Mouse (Mus musculus) spleen, adult 18-20 months (tissue): ENCODE data around the gene Olfr725.
A peak's percentile ranks its signal among the peaks of the same experiment; 100 is the strongest.

Experiments
- DNase-seq, 2 experiments: peaks; one replicate each; pipeline ENCODE4 v3.0.0; 2022; ENCODE audit warnings: mixed read lengths in 2 of 2

The Olfr725 gene

DNA sequence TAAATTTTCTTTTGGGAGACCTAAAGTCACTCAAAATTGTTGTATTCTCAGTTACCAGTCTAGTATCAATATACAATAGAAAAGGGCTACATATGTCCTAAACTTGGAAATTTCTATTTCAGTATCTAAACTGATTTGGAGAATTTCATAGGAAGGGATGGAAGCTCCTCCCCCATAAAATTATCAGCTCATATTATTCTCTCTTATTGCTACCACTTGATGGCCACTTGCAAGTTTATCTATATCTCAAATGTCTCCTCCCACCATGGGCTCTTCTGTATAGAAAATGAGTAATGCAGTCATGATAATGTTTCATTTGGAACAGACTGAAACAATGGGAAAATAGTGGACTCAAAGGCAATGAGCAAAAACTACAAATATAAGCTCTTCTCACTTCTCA lies at the start of gene Olfr725:
Gene Olfr725 (minus strand): TSS at position 101 of the 400 bp plus-strand sequence.
- DNase-seq = no peak

DNA sequence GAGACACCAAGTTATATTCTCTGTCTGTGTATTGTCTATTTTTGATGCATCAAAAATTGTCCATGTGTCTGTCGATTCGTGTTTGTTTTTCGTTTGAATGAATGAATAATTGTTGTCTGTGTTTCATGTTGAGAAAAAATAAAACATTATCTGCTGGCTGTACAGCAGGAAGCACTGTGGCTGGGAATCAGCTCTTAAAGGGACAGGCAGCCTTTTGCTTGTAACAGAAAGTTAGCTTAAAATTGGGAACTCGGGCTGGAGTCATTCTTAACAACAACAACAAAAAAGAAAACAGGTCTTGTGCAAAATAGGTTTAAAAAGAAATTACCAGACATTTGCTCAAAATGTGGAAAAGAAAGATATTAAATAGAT lies 22.5 kb upstream of the Olfr725 start:
- no peak for DNase-seq

DNA sequence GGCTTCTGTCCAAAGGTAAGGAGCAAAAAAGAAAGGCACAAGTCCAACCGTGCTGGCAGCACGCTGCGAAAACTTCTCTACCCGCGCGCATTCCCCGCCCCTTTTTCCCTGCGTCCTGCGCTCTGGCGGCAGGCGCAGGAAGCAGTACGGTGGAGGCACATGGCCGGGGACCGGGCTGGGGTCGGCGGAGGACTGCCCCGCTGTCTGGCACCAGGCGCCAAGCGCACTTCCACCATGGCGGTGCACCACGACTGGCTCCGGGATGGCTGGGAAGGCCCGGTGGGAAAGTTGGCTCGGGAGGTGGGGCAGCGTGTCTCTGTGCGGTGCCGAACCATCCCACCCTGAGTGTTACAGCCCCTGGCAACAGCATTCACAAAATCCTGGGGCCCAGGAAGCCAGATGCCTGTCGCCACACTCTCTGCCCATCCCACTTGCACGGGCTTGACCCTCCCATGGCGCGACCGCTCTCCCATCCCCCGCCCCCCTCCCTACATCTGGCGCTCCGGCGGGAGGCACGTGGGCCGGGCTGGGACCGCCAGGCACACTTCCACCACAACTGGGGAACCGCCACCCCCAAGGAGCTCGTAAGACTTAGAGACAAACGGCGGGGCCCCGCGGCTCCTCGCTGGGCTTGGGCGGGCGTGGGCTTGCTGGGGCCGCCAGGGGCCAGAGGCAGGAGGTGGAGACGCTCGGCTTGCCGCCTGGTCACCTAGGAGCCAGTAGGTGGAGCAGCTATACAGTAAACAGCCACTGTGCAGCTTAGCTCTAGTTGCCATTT lies 22.0 kb upstream of the Olfr725 start:
- peak in 1 of 2 experiments; percentile 3 for DNase-seq

DNA sequence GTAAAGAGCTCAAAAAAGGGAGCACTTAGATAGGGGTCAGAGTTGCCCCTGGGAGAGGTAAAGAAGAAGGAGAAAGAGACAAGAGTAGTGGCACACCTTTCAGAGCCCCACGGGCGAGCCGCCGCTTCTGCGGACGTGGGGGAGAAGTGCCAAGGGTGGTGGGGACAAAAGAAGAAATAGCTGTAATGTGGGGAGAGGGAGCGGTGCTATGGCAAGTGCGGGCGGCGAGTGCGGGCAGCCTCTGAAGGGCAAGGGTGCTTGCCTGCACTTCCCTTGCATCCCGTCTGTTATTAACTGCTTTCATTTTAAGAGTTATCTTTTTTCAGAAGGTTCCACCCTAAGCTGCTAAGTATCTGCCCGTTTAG lies 21.4 kb upstream of the Olfr725 start:
- DNase-seq = no peak

DNA sequence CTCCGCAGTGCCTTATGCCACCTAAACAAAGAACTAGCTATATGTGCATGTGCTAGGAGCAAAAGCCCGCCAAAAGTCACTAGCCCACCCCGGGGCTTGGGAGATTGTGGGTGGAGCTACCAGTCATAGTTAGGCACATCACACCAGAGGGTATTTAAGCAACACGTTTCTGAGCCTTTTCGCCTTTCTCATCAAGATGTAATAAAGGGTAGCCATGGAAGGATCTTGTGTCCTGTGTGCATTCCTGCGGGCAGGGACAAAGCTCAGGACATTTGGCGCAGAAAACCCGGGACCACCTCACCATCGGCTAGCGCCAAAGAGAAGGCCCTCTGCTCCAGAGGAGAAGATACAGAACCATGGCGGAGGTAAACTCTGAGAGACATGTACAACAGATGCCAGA lies 21.0 kb upstream of the Olfr725 start:
- no peak for DNase-seq

DNA sequence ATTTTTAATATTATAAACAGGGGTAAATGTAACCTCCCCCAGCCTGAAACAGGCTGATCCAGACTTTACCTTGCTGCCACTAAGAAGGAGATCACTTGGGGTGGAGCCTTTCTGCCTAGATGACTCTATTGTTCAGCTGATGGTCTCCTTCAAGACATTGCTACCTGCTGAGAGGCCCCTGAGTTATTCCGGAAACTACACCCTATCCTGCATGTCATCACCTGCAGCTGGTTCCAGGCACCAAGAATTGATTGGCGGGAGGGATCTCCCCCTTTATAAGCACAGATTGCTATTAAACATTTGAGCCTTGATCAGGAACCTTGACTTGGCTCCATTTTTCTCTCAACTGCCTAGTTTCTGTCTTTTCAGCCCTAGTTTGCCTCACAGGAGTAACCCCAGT lies 8.1 kb downstream of the Olfr725 start:
- DNase-seq = no peak

- DNase-seq = no peak
Observed at GRCm38 (mm10) chr14:50031356-50031755, 8.8 kb downstream of the Olfr725 start.

GRCm38 (mm10) chr14:50026371-50026770 lies 13.8 kb downstream of the Olfr725 start:
- no peak for DNase-seq
